Mouse (Mus musculus): ENCODE data around the gene Emc6. TPM values are rescaled to one million over a fixed set of nuclear protein-coding genes. Genes with fewer than 3 reads are reported as not detected.

The Emc6 gene
- polyA plus RNA-seq, 1 experiment from 2014 or later: 123 TPM

DNA sequence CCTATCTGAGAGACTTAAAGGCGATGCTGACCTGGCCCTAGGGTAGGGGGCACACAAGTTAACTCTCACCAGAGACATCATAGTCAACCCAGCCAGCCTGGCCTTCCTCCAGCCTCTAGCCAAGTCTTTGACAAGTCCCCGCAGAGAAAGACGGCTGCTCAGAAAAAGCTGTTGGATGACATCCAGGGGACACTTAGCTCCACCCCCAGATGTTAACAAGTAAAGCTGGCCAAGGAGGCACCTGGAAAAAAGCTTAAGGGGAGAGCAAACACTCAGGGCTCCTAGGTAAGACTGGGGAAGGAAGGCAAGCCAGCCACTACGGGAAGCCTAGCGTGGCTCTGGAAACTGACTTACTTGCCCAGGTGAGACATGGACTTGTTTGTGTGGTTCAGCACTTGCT lies 4.7 kb downstream of the Emc6 start:
- 74% methylated on average over 5 of the region's 5 CpGs for WGBS
- peaks cover 18% of the 10 kb centered on the region for H3K4me1 ChIP-seq (replicated peaks)
- no peak for ATAC-seq
- H3K27me3 ChIP-seq: no peaks in the 10 kb centered on the region
- no peaks in the 10 kb centered on the region for H3K9me3 ChIP-seq
- no peak overlapping the region for H3K4me2 ChIP-seq (replicated peaks)
- no peak overlapping the region for H3K4me3 ChIP-seq (replicated peaks)
- peaks cover 35% of the 10 kb centered on the region for H3K36me3 ChIP-seq
- no peak overlapping the region for H3K9ac ChIP-seq (replicated peaks)
- no peak overlapping the region for H3K27ac ChIP-seq

DNA sequence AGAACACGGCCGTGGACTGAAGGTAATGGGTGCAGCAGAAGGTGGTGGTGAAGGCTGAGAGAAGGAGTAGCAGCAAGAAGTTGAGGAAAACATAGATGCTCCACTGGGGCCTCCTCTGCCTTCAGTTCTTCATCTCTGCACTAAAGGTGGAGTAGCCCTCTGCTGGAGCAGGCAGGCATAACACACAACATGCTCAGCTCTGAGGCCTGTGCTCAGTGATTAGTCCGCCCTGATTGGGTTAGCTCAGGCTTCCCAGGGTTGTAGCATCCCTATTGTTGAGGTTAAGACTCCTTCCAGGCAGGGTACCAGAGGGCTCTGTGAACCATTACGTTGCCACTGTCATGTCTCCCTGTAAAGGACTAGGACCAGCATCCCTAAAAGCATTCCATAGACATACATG lies 7.6 kb downstream of the Emc6 start:
- ATAC-seq: peak; percentile 59
- H3K36me3 ChIP-seq: peaks cover 31% of the 10 kb centered on the region
- H3K4me1 ChIP-seq (replicated peaks): no peaks in the 10 kb centered on the region; the same call in 1 of the 2 replicates
- H3K9ac ChIP-seq (replicated peaks): no peak overlapping the region
- no peak overlapping the region for H3K4me3 ChIP-seq (replicated peaks)
- H3K27me3 ChIP-seq: no peaks in the 10 kb centered on the region
- H3K9me3 ChIP-seq: no peaks in the 10 kb centered on the region
- H3K4me2 ChIP-seq (replicated peaks): no peak overlapping the region
- WGBS: 40% methylated on average over 4 of the region's 4 CpGs
- H3K27ac ChIP-seq: no peak overlapping the region

GRCm38 (mm10) chr11:73168576-73168975 lies 8.3 kb downstream of the Emc6 start:
- ATAC-seq: no peak
- Histone ChIP-seq H3K9ac (replicated peaks) (no peak overlapping the region), H3K4me1 (replicated peaks) (no peaks in the 10 kb centered on the region), H3K27me3 (no peaks in the 10 kb centered on the region), H3K9me3 (no peaks in the 10 kb centered on the region), H3K36me3 (peaks cover 24% of the 10 kb centered on the region), H3K27ac (no peak overlapping the region), H3K4me2 (replicated peaks) (no peak overlapping the region), H3K4me3 (replicated peaks) (no peak overlapping the region)
- 81% methylated on average over 6 of the region's 6 CpGs for WGBS

- H3K4me3 ChIP-seq (replicated peaks): no peak overlapping the region
These were observed 8.8 kb downstream of the Emc6 start for GRCm38 (mm10) chr11:73168071-73168470.

GRCm38 (mm10) chr11:73162284-73162683 lies 14.6 kb downstream of the Emc6 start:
- WGBS: 83% methylated on average over 5 of the region's 5 CpGs
- peaks cover 11% of the 10 kb centered on the region for H3K4me1 ChIP-seq (replicated peaks)
- no peak for ATAC-seq
- peaks cover 36% of the 10 kb centered on the region for H3K27me3 ChIP-seq
- no peak overlapping the region for H3K9ac ChIP-seq (replicated peaks)
- no peaks in the 10 kb centered on the region for H3K9me3 ChIP-seq
- no peaks in the 10 kb centered on the region for H3K36me3 ChIP-seq
- H3K27ac ChIP-seq: no peak overlapping the region
- no peak overlapping the region for H3K4me2 ChIP-seq (replicated peaks)
- H3K4me3 ChIP-seq (replicated peaks): no peak overlapping the region

More at GRCm38 (mm10) chr11:73168071-73168470, 8.8 kb downstream of the Emc6 start:
- no peaks in the 10 kb centered on the region for H3K4me1 ChIP-seq (replicated peaks)
- no peak overlapping the region for H3K4me2 ChIP-seq (replicated peaks)
- no peaks in the 10 kb centered on the region for H3K27me3 ChIP-seq
- 86% methylated on average over 8 of the region's 8 CpGs for WGBS
- H3K9ac ChIP-seq (replicated peaks): no peak overlapping the region
- ATAC-seq: no peak
- H3K9me3 ChIP-seq: no peaks in the 10 kb centered on the region
- H3K36me3 ChIP-seq: peaks cover 19% of the 10 kb centered on the region
- H3K27ac ChIP-seq: no peak overlapping the region

DNA sequence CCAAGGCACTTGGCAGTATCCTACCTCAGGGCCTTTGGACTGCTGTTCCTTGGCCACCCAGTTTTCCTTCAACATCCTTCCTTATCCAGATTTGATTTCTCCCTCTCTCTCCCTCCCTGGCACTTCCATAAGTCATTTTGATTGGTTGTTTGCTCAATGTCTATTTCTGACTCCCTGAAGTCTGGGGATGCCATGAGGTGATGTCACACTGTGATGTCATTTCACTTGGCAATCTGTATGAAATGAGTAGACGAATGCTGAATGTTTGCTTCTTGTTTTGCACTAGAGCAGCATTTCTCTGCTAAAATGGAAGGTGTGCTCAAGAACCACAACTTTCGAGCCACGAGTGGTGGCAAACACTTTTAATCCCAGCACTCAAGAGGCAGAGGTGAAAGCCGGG lies 15.2 kb downstream of the Emc6 start:
- no peak for ATAC-seq
- Histone ChIP-seq H3K4me3 (replicated peaks) (no peak overlapping the region), H3K27ac (no peak overlapping the region), H3K36me3 (no peaks in the 10 kb centered on the region), H3K9ac (replicated peaks) (no peak overlapping the region), H3K4me2 (replicated peaks) (no peak overlapping the region), H3K27me3 (peaks cover 36% of the 10 kb centered on the region), H3K9me3 (no peaks in the 10 kb centered on the region), H3K4me1 (replicated peaks) (peaks cover 11% of the 10 kb centered on the region)
- 89% methylated on average over 4 of the region's 4 CpGs for WGBS

DNA sequence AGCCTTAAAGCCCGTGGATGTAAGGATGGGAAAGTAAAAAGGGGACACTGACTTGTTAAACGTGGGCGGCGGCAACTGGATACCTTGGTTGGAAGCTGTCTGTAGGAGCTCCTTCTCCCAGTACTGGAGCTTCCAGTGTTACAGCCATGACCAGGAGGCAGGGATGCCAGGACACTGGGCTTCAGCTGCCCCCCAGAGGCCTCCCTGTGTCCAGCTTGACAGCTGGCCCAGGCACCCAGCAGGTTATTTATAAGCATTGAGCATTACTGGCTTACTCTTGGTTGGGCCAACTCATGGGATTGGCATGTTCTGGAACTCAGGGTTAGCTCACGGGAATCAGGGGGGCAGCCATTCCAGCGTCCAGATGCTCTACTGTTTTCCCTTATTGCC lies 16.0 kb downstream of the Emc6 start:
- Histone ChIP-seq H3K9ac (replicated peaks) (no peak overlapping the region), H3K36me3 (no peaks in the 10 kb centered on the region), H3K4me2 (replicated peaks) (peak overlapping the region; percentile 71), H3K4me3 (replicated peaks) (peak overlapping the region; percentile 43), H3K4me1 (replicated peaks) (peaks cover 11% of the 10 kb centered on the region), H3K27me3 (peaks cover 36% of the 10 kb centered on the region), H3K9me3 (no peaks in the 10 kb centered on the region), H3K27ac (no peak overlapping the region)
- 29% methylated on average over 6 of the region's 6 CpGs for WGBS
- no peak for ATAC-seq

GRCm38 (mm10) chr11:73159957-73160810 lies 16.7 kb downstream of the Emc6 start, which contains the start of gene P2rx5:
P2rx5 (plus strand) TSS chr11:73160421.
- peak within 1 kb of the TSS; percentile 43 for H3K4me3 ChIP-seq (replicated peaks)
- peaks cover 11% of the 10 kb centered on the region for H3K4me1 ChIP-seq (replicated peaks)
- peaks cover 36% of the 10 kb centered on the region for H3K27me3 ChIP-seq
- WGBS: 3% methylated on average over 49 of the region's 49 CpGs
- ATAC-seq: peak; percentile 60
- H3K9me3 ChIP-seq: no peaks in the 10 kb centered on the region
- H3K4me2 ChIP-seq (replicated peaks): peak within 1 kb of the TSS; percentile 71
- H3K9ac ChIP-seq (replicated peaks): peak within 1 kb of the TSS; percentile 60
- no peaks in the 10 kb centered on the region for H3K36me3 ChIP-seq
- no peak within 1 kb of the TSS for H3K27ac ChIP-seq

DNA sequence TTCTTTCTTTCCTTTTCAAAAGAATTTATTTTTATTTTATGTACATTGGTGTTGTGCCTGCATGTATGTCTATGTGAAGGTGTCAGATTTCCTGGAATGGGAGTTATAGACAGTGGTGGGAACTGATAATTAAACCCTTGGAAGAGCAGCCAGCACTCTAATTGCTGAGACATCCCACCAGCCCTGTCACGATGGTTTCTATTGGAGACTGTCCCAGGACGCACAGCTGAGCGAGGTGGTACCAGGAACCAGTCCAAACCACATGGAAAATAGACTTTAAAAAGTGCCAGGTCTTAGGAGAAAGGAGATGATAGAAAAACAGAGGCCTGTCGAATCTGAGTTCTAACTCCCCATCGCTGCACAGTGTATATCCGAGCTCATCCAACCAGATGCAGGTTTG lies 21.8 kb downstream of the Emc6 start:
- H3K27ac ChIP-seq: no peak overlapping the region
- H3K36me3 ChIP-seq: no peaks in the 10 kb centered on the region
- H3K4me1 ChIP-seq (replicated peaks): peaks cover 1% of the 10 kb centered on the region
- no peak overlapping the region for H3K4me2 ChIP-seq (replicated peaks)
- H3K9me3 ChIP-seq: no peaks in the 10 kb centered on the region
- no peak overlapping the region for H3K4me3 ChIP-seq (replicated peaks)
- no peak for ATAC-seq
- H3K9ac ChIP-seq (replicated peaks): no peak overlapping the region
- peaks cover 19% of the 10 kb centered on the region for H3K27me3 ChIP-seq
- WGBS: 84% methylated on average over 6 of the region's 6 CpGs

- Histone ChIP-seq H3K4me2 (replicated peaks) (no peak overlapping the region), H3K4me3 (replicated peaks) (no peak overlapping the region)
- WGBS: 75% methylated on average over 9 of the region's 9 CpGs
These were observed 28.6 kb downstream of the Emc6 start for GRCm38 (mm10) chr11:73148209-73148608.

DNA sequence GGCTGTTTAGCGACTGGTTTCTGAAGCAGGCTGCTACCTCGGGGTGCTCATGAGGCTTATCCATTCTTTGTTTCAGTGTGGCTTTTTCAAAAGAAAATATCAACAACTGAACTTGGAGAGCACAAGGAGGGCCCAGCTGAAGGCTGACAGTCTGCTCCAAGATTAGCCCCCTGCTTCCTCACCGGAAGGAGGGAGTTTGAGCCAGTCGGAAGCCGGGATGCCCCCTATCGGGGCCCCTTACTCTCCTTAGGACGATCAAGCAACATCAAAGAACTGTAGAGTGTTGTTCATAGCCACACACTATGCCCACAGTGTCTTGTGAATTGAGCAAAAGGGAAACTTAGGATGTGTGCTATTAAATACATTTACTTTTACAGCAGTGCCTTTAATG lies 29.9 kb downstream of the Emc6 start:
- H3K4me1 ChIP-seq (replicated peaks): no peaks in the 10 kb centered on the region
- H3K36me3 ChIP-seq: no peaks in the 10 kb centered on the region
- H3K27ac ChIP-seq: no peak overlapping the region
- H3K4me2 ChIP-seq (replicated peaks): no peak overlapping the region
- no peaks in the 10 kb centered on the region for H3K9me3 ChIP-seq
- no peaks in the 10 kb centered on the region for H3K27me3 ChIP-seq
- H3K9ac ChIP-seq (replicated peaks): no peak overlapping the region
- no peak overlapping the region for H3K4me3 ChIP-seq (replicated peaks)
- no peak for ATAC-seq
- WGBS: 54% methylated on average over 7 of the region's 7 CpGs

More at GRCm38 (mm10) chr11:73148209-73148608, 28.6 kb downstream of the Emc6 start:
- no peak overlapping the region for H3K9ac ChIP-seq (replicated peaks)
- no peaks in the 10 kb centered on the region for H3K4me1 ChIP-seq (replicated peaks)
- no peaks in the 10 kb centered on the region for H3K9me3 ChIP-seq
- no peaks in the 10 kb centered on the region for H3K36me3 ChIP-seq
- H3K27ac ChIP-seq: no peak overlapping the region
- no peak for ATAC-seq
- no peaks in the 10 kb centered on the region for H3K27me3 ChIP-seq

DNA sequence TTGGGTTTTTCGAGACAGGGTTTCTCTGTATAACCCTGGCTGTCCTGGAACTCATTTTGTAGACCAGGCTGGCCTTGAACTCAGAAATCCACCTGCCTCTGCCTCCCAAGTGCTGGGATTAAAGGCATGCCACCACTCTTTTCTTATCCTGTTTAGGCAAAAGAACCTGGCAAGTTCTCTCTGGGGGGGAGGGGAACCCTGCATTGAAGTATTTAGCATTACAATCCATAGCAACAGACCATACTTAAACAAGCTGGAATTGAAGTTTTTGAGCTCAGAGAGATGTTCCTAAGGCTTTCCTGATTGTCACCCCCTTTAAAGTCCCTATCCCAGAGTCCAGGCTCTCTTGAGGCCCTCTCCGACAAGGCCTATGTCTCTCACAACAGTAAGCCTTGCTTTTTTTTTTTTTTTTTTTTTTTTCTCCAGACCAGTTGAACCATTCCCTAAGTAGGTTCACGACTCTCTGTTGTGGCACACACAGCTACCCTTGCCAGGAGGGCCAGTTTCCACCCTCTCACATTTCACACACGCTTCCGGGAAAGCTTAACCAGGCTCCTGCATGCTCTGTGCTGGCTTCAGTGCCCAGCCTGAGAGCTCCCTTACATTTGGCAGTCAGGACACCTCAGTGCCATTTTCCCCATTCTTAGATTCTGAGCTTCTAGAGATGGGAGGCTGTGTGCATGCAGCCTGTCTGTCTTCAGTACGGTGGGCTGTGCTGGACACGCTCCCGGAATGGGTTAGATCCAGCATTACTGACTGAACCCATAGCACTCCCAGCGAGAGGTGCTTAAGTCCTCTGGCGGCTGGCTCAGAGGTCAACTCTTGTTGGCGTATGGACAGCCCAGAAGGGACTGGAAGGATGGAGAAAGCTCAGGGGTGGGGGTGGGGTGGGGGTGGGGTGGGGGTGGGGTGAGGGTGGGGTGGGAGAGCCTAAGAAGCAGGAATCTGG lies 30.5 kb downstream of the Emc6 start:
- Histone ChIP-seq H3K9ac (replicated peaks) (no peak overlapping the region), H3K4me3 (replicated peaks) (no peak overlapping the region), H3K36me3 (no peaks in the 10 kb centered on the region), H3K27ac (no peak overlapping the region), H3K27me3 (no peaks in the 10 kb centered on the region), H3K4me2 (replicated peaks) (no peak overlapping the region), H3K4me1 (replicated peaks) (no peaks in the 10 kb centered on the region), H3K9me3 (no peaks in the 10 kb centered on the region)
- no peak for ATAC-seq
- 56% methylated on average over 11 of the region's 11 CpGs for WGBS
